Mouse (Mus musculus) hindbrain, postnatal 0 days (tissue): Measurements from ENCODE around the gene Sae1. TPM values are rescaled to one million over a fixed set of nuclear protein-coding genes. Genes with fewer than 3 reads are reported as not detected.

Experiments
- ATAC-seq: fragments of 200-750 bp; cut with Nextera tagmentation; 2 replicates; pipeline ENCODE4 v1.8.0; 2017; ENCODE audit warnings: mild to moderate bottlenecking, moderate TSS enrichment, moderate library complexity
- DNase-seq: peaks from one replicate; pipeline ENCODE4 v3.0.0-alpha.2; 2015; ENCODE audit warnings: low spot score
- H3K27ac ChIP-seq: fragments of 300-500 bp; sonication (generic); 2 replicates; pipeline ENCODE4 v1.5.1; 2014; ENCODE audit warnings: mild to moderate bottlenecking
- H3K27me3 ChIP-seq: fragments of 300-500 bp; sonication (generic); 2 replicates; pipeline ENCODE4 v1.6.1; 2014; ENCODE audit warnings: low read length, mixed read lengths; ENCODE audit not compliant: insufficient read depth
- H3K36me3 ChIP-seq: fragments of 300-500 bp; sonication (generic); 2 replicates; pipeline ENCODE4 v1.6.1; 2014; ENCODE audit warnings: low read length, mixed read lengths; ENCODE audit not compliant: insufficient read depth
- H3K4me1 ChIP-seq: fragments of 300-500 bp; sonication (generic); 2 replicates; pipeline ENCODE4 v1.6.1; 2014; ENCODE audit warnings: antibody characterized with exemption, low read length, mixed read lengths; ENCODE audit not compliant: insufficient read depth
- H3K4me2 ChIP-seq: fragments of 300-500 bp; sonication (generic); 2 replicates; pipeline ENCODE4 v1.6.1; 2014; ENCODE audit warnings: low read depth, mild to moderate bottlenecking, low read length, moderate library complexity, mixed read lengths
- H3K4me3 ChIP-seq: fragments of 300-500 bp; sonication (generic); 2 replicates; pipeline ENCODE4 v1.5.1; 2014; ENCODE audit warnings: low read length
- H3K9ac ChIP-seq: fragments of 300-500 bp; sonication (generic); replicated peaks from 2 replicates; pipeline ENCODE4 v1.6.1; 2014; ENCODE audit warnings: mild to moderate bottlenecking, low read length, moderate library complexity, mixed read lengths
- H3K9me3 ChIP-seq: fragments of 300-500 bp; sonication (generic); 2 replicates; pipeline ENCODE4 v1.6.1; 2016; ENCODE audit warnings: low read length, mixed read lengths
- CTCF ChIP-seq: IDR thresholded peaks from 2 replicates; pipeline ENCODE4 v1.5.1; 2016; ENCODE audit warnings: antibody characterized with exemption, control low read depth, low read depth
- WGBS: fragments of 180-500 bp; shearing (Covaris S2); extraction: QIAGEN DNeasy Blood & Tissue Kit; methylation state at CpG from one replicate; pipeline ENCODE4 v1.1.7; 2014; 5-methylcytosine and 5-hydroxymethylcytosine counted together
- polyA plus RNA-seq: library from polyadenylated mRNA; unstranded; fragments of >200 nt; fragmentation: Nextera tagmentation; extraction: Ambion mirVana; gene quantifications from 2 replicates; pipeline ENCODE4 v1.2.1, GENCODE M21; 2015
- total RNA-seq: library from RNA; depleted of rRNA; stranded (reverse); fragments of >200 nt; gene quantifications from 2 replicates; pipeline ENCODE4 v1.2.3, GENCODE M21; 2014

The Sae1 gene
- total and polyA plus RNA-seq, 2 experiments from 2014 or later = 88.6 to 215 TPM

- ATAC-seq (no peak), DNase-seq (peak; percentile 51)
- TF ChIP-seq CTCF = no peak
- H3K4me2 ChIP-seq = peak overlapping the region; percentile 92
- no peaks in the 10 kb centered on the region for H3K36me3 ChIP-seq
- H3K9ac ChIP-seq = peak overlapping the region; percentile 100
- H3K27me3 ChIP-seq = no peaks in the 10 kb centered on the region
- 12% methylated on average over 21 of the region's 21 CpGs for WGBS
- peak overlapping the region; percentile 100 for H3K27ac ChIP-seq
- H3K9me3 ChIP-seq = no peaks in the 10 kb centered on the region
- H3K4me3 ChIP-seq = peak overlapping the region; percentile 68
- peaks cover 31% of the 10 kb centered on the region for H3K4me1 ChIP-seq
Observed at GRCm38 (mm10) chr7:16402968-16403948, 15.7 kb upstream of the Sae1 start.

GRCm38 (mm10) chr7:16402449-16402848, 14.8 kb upstream of the Sae1 start:
- no peaks in the 10 kb centered on the region for H3K27me3 ChIP-seq
- H3K4me1 ChIP-seq = peaks cover 31% of the 10 kb centered on the region
- H3K27ac ChIP-seq = peak overlapping the region; percentile 100
- peak overlapping the region; percentile 68 for H3K4me3 ChIP-seq
- ATAC-seq (no peak), DNase-seq (peak; percentile 50)
- 2% methylated on average over 9 of the region's 9 CpGs for WGBS
- TF ChIP-seq CTCF = no peak
- H3K4me2 ChIP-seq = peak overlapping the region; percentile 92
- no peaks in the 10 kb centered on the region for H3K36me3 ChIP-seq
- H3K9ac ChIP-seq = peak overlapping the region; percentile 100
- no peaks in the 10 kb centered on the region for H3K9me3 ChIP-seq

- H3K4me3 ChIP-seq = peak overlapping the region; percentile 68
Observed at GRCm38 (mm10) chr7:16401991-16402431, 14.4 kb upstream of the Sae1 start.

GRCm38 (mm10) chr7:16400689-16401611, 13.3 kb upstream of the Sae1 start, which contains the start of gene Zc3h4:
Zc3h4 (plus strand) TSS chr7:16400910.
- under 1% methylated on average over 71 of the region's 85 CpGs for WGBS
- peak; percentile 28 for ATAC-seq

More at GRCm38 (mm10) chr7:16401991-16402431, 14.4 kb upstream of the Sae1 start:
- peaks cover 31% of the 10 kb centered on the region for H3K4me1 ChIP-seq
- no peak for TF ChIP-seq CTCF
- no peaks in the 10 kb centered on the region for H3K27me3 ChIP-seq
- no peaks in the 10 kb centered on the region for H3K36me3 ChIP-seq
- WGBS = under 1% methylated on average over 17 of the region's 17 CpGs
- H3K9ac ChIP-seq = peak overlapping the region; percentile 100
- peak overlapping the region; percentile 100 for H3K27ac ChIP-seq
- H3K9me3 ChIP-seq = no peaks in the 10 kb centered on the region
- DNase-seq = peak; percentile 54
- no peak for ATAC-seq
- H3K4me2 ChIP-seq = peak overlapping the region; percentile 92

GRCm38 (mm10) chr7:16399820-16400688, 12.4 kb upstream of the Sae1 start:
- peak overlapping the region; percentile 100 for H3K9ac ChIP-seq
- no peaks in the 10 kb centered on the region for H3K27me3 ChIP-seq
- H3K4me2 ChIP-seq = peak overlapping the region; percentile 92
- peak overlapping the region; percentile 68 for H3K4me3 ChIP-seq
- ATAC-seq (peak; percentile 97), DNase-seq (peak; percentile 100)
- peaks cover 19% of the 10 kb centered on the region for H3K4me1 ChIP-seq
- no peaks in the 10 kb centered on the region for H3K36me3 ChIP-seq
- TF ChIP-seq CTCF = no peak
- under 1% methylated on average over 77 of the region's 77 CpGs for WGBS
- no peaks in the 10 kb centered on the region for H3K9me3 ChIP-seq
- H3K27ac ChIP-seq = peak overlapping the region; percentile 100

More at GRCm38 (mm10) chr7:16400689-16401611, 13.3 kb upstream of the Sae1 start, which contains the start of gene Zc3h4:
- Histone ChIP-seq H3K4me1 (peaks cover 28% of the 10 kb centered on the region), H3K9me3 (no peaks in the 10 kb centered on the region), H3K36me3 (no peaks in the 10 kb centered on the region), H3K4me3 (peak within 1 kb of the TSS; percentile 68), H3K9ac (peak within 1 kb of the TSS; percentile 100), H3K27me3 (no peaks in the 10 kb centered on the region), H3K27ac (peak within 1 kb of the TSS; percentile 100), H3K4me2 (peak within 1 kb of the TSS; percentile 92)
- TF ChIP-seq CTCF = no peak
- peak; percentile 92 for DNase-seq
